Mouse (Mus musculus) erythroblast, embryonic 14.5 days (primary cell): ENCODE data around the gene Pik3ip1. TPM values are rescaled to one million over a fixed set of nuclear protein-coding genes. Genes with fewer than 3 reads are reported as not detected.

Experiments
- H3K27me3 ChIP-seq: 2 replicates; pipeline ENCODE4 v1.6.1; 2012; ENCODE audit warnings: inconsistent platforms; ENCODE audit not compliant: control insufficient read depth
- H3K36me3 ChIP-seq: 2 replicates; pipeline ENCODE4 v1.6.1; 2012; ENCODE audit warnings: mild to moderate bottlenecking, inconsistent platforms; ENCODE audit not compliant: control insufficient read depth
- H3K4me1 ChIP-seq: 2 replicates; pipeline ENCODE4 v1.6.1; 2012; ENCODE audit warnings: inconsistent platforms; ENCODE audit not compliant: control insufficient read depth
- H3K4me3 ChIP-seq: replicated peaks from 2 replicates; pipeline ENCODE3; 2012; ENCODE audit warnings: moderate library complexity, mild to moderate bottlenecking, inconsistent platforms
- H3K9me3 ChIP-seq: 2 replicates; pipeline ENCODE4 v1.6.1; 2012; ENCODE audit warnings: low read length, inconsistent platforms, mixed read lengths; ENCODE audit not compliant: control insufficient read depth
- GATA1 ChIP-seq: IDR thresholded peaks from 2 replicates; pipeline ENCODE4 v1.6.1; 2012; ENCODE audit warnings: low read length, inconsistent platforms, mixed read lengths
- TAL1 ChIP-seq: IDR thresholded peaks from 3 replicates; pipeline ENCODE4 v1.6.1; 2012; ENCODE audit warnings: low read length, inconsistent platforms, mixed read lengths
- polyA plus RNA-seq: library from polyadenylated mRNA; stranded (reverse); fragments of >175 nt; gene quantifications from 2 replicates; pipeline ENCODE4 v1.2.3, GENCODE M21; 2012

Gene Pik3ip1
- polyA plus RNA-seq, 1 experiment, result 0.07 TPM

DNA sequence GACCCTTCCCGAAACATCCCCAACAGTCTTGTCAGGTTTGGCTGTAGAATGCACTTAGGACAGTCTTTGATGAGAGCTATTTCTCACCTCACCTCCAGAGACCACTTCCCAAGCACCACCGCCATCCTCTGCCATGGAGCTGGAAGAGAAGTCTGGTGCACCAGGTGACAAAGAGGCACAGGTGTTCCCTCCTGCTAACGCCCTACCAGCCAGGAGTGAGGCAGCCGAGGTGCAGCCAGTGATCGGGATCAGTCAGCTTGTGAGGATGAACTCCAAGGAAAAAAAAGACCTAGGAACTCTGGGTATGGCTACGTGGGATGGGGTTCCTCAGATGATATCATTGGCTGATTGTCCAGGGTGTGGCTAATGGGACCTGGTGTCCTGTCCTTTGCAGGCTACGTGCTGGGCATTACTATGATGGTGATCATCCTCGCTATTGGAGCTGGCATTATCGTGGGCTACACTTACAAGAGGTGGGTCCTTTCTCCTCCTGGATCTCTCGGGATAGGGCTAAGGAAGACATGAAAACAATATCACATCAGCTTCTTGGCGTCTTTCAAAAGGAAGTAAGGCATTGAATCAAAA, 3.0 kb downstream of the Pik3ip1 start:
- Histone ChIP-seq H3K4me1 (peaks cover 17% of the 10 kb centered on the region), H3K36me3 (no peaks in the 10 kb centered on the region), H3K9me3 (peaks cover 6% of the 10 kb centered on the region), H3K27me3 (peaks cover 67% of the 10 kb centered on the region), H3K4me3 (no peak overlapping the region)
- TF ChIP-seq GATA1, result no peak
- TF ChIP-seq TAL1, result no peak

DNA sequence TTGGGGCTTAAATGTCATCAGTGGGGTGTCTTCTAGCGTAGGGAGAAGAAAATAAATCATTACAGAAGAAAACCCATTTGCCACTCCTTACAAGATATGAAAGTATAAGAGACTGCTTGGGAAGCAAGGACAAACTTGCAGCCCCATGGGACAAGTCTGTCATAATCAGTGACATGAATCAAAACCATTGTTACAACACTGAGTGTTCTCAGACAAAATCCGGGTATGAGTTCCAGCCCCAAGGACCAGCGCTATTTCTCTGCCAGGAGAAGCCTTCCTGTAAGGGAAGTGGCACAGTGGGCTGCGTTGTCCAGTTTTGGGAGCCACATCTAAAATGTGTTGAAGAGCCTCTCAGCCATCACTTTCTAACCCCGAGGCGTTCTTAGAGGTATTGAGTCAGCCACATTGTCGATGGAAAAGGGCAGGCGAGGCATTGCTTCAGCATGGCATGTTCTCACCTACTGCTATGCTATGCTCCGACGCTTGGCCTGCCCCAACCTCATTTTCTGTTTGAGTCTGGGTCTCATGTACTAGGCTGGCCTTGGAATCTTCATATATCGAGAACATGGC, 4.0 kb downstream of the Pik3ip1 start:
- TF ChIP-seq TAL1, result no peak
- TF ChIP-seq GATA1, result no peak
- Histone ChIP-seq H3K36me3 (no peaks in the 10 kb centered on the region), H3K9me3 (peaks cover 6% of the 10 kb centered on the region), H3K27me3 (peaks cover 67% of the 10 kb centered on the region), H3K4me3 (no peak overlapping the region), H3K4me1 (peaks cover 17% of the 10 kb centered on the region)

DNA sequence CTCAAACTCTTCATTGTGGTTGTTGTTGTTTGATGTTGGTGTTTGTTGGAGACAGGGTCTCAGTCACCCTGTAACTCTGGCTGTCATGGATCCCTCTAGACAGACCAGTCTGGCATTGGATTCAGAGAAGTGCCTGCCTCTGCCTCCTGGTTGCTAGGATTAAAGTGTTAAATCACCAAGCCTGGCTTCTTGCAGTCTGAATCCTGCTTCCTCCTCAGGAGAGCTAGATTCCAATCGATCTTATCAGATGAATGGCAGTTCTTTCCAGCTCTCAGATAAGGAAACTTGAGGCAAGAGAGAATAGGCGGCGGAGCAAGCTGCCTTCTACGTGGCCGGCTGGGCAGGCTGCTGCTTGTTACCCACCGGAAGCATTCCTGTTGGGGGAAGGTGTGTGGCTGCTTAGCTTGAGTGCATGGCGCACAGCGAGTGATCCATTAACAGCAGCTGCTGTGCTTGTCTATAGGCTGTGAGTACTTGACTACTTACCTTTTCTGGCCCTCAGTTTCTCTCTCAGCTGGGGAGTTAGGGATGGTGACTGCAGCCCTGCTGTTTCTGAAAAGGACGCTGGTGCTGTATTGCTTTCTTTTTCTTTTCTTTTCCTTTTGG, 4.6 kb downstream of the Pik3ip1 start:
- Histone ChIP-seq H3K36me3 (no peaks in the 10 kb centered on the region), H3K27me3 (peaks cover 63% of the 10 kb centered on the region), H3K4me1 (peaks cover 17% of the 10 kb centered on the region)

DNA sequence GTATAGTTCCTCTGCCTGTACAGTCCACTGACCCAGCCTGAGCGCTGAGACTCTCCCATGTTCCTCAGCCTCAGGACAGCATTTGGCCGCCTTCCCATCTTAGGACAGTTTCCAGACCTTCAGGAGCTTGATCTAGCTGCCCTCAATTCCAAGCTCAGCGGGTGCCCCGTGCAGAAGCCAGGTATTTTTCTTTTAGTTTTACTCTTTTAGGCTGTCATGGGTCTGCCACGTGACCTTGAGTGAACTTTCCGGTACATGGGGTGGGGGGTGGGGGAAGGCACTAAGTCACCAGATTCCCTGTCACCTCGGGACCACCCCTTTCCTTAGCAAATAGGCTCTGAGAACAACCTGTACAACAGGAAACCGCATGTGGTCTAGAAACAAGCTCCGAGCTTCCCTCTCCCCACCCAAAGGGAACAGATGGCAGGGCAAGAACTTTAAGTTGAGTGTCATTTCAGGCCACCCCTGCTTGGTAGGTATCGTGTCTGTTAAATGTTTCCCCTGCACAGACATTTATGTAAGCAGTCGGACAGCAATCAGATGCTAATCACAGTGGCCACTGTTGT, 5.5 kb downstream of the Pik3ip1 start:
- Histone ChIP-seq H3K4me1 (peaks cover 16% of the 10 kb centered on the region), H3K36me3 (no peaks in the 10 kb centered on the region), H3K4me3 (no peak overlapping the region), H3K27me3 (peaks cover 54% of the 10 kb centered on the region), H3K9me3 (peaks cover 6% of the 10 kb centered on the region)
- no peak for TF ChIP-seq GATA1

More for the DNA sequence above, 4.6 kb downstream of the Pik3ip1 start:
- H3K9me3 ChIP-seq, result peaks cover 6% of the 10 kb centered on the region
- TF ChIP-seq TAL1 (no peak), GATA1 (no peak)
- H3K4me3 ChIP-seq, result no peak overlapping the region

DNA sequence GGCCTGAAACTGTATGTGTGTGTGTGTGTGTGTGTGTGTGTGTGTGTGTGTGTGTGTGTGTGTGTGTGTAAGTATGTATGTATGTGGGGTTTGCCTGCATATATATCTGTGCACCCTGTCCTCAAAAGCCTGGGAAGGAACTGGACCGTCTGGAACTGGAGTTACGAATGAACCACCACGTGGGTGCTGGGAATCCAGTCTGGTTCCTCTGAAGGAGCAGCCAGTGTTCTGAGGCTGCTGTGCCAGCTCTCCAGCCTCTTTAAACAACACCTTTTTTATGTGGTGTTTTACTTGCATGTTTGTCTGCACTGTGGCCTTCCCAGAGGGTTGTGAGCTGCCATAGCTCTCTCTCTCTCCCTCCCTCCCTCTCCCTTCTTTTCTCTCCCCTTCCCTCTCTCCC, 6.4 kb downstream of the Pik3ip1 start:
- Histone ChIP-seq H3K4me1 (peaks cover 10% of the 10 kb centered on the region), H3K9me3 (peaks cover 6% of the 10 kb centered on the region), H3K4me3 (no peak overlapping the region), H3K27me3 (peaks cover 45% of the 10 kb centered on the region), H3K36me3 (no peaks in the 10 kb centered on the region)
- TF ChIP-seq TAL1 (no peak), GATA1 (no peak)

DNA sequence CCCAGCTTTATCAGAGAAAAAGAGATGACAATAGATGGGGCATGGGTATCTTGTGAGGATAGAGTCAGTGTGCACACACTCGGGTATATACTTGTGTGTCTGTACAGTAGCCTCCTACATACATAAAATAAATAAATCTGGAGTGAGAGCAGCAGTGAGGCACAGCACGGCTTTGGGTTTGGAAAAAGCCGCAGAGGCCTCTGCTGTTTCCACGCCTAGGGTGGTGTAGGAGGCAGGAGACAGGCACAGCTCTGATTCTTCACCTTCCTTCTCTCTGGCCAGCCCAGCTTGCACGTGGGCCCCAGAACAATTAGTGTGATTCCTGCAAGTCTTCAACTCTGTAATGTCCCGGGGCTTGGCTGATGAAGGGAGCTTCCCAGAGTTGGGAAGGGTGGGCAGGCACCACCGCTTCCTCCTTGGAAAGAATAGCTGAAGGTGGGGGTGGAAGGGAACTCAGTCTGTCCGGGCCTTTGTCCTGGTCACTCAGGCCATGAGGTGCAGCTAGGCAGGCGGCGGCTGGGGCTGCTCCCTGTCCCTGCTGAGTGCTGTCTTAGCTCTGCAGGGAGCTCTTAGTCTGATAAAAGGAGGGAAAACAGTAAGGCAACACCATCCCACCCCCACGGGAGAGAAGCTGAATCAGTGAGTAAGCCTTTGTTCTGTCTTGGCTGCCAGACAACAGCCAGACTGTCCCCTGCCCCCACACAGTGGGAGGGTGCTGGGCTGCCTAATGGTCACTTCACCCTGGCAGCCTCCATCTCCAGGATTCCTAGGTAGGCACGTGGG, 7.2 kb downstream of the Pik3ip1 start:
- Histone ChIP-seq H3K4me1 (peaks cover 3% of the 10 kb centered on the region), H3K9me3 (no peaks in the 10 kb centered on the region), H3K36me3 (no peaks in the 10 kb centered on the region), H3K4me3 (no peak overlapping the region), H3K27me3 (peaks cover 38% of the 10 kb centered on the region)
- TF ChIP-seq TAL1 (no peak), GATA1 (no peak)

DNA sequence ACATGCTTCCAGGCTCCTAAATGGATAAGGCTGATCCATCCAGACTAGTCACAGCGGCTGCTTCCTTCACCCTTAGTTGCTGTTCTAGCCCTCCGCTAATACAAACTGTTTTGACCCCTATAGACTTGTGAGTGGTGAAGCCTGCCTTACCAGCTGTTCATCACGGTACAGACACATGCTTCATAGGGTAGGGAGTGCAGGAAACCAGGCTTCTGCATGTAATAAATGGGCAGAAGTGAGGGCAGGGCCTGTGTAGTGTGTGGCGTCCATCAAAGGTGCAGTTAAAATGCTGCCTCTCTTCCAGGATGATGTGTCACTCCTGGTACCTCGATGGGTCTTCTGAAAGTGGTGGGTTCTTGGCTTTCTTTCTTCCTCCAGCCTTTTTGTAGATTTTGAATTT, 7.8 kb downstream of the Pik3ip1 start:
- H3K27me3 ChIP-seq, result peaks cover 32% of the 10 kb centered on the region
- H3K4me3 ChIP-seq, result no peak overlapping the region
- H3K9me3 ChIP-seq, result no peaks in the 10 kb centered on the region
- no peaks in the 10 kb centered on the region for H3K36me3 ChIP-seq
- H3K4me1 ChIP-seq, result no peaks in the 10 kb centered on the region
- no peak for TF ChIP-seq GATA1
- no peak for TF ChIP-seq TAL1

DNA sequence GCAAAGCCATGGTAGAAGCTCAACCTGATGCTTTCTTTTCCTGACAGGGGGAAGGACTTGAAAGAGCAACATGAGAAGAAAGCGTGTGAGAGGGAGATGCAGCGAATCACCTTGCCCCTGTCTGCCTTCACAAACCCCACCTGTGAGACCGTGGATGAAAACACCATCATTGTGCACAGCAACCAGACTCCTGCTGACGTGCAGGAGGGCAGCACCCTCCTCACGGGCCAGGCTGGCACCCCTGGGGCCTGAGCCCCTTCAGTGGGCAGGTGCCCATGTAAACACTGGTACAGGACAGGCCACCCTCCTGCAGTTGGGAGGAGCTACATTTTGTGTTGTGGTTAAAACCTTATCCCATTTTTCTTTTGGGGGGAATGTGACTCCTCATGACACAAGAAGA, 11.3 kb downstream of the Pik3ip1 start:
- Histone ChIP-seq H3K36me3 (peaks cover 17% of the 10 kb centered on the region), H3K4me3 (no peak overlapping the region), H3K9me3 (no peaks in the 10 kb centered on the region), H3K4me1 (no peaks in the 10 kb centered on the region), H3K27me3 (peaks cover 3% of the 10 kb centered on the region; the same call in 1 of the 2 replicates)
- no peak for TF ChIP-seq TAL1
- no peak for TF ChIP-seq GATA1

DNA sequence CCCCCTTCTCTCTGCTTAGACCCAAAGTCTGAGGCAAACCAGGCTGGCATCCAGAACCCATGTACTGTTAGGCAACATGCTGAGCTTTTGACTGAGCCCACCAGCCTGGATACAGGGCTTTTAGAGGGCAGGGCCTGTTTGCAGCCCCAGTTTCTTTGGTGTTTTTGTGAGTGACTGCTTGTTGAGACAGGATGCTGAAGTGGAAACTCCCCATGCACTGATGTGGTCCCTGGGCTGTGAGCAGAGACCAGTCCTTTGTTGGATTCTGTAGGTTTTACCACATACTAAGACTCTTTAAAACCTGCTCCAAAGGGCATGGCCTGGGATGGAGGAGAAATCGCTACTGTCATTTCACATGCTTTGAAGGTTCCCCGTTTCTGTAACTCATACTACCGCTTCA, 14.7 kb downstream of the Pik3ip1 start:
- Histone ChIP-seq H3K36me3 (peaks cover 23% of the 10 kb centered on the region), H3K9me3 (no peaks in the 10 kb centered on the region), H3K4me3 (no peak overlapping the region), H3K27me3 (no peaks in the 10 kb centered on the region), H3K4me1 (peaks cover 8% of the 10 kb centered on the region)
- TF ChIP-seq GATA1 (no peak), TAL1 (no peak)
